Mouse (Mus musculus) T-cell, adult 66 days (primary cell): ENCODE measurements around the gene Mical2. TPM values are rescaled to one million over a fixed set of nuclear protein-coding genes. Genes with fewer than 3 reads are reported as not detected.

ENCODE experiments used
- total RNA-seq, 2 experiments: library from RNA; stranded (reverse); gene quantifications; 3 replicates in 1 of 2; 4 replicates in 1 of 2; pipeline ENCODE4 v1.2.4; 2023

Mical2 gene
- 1 to 10 TPM; 7.6 to 7.7 TPM for total RNA-seq

GRCm38 (mm10) chr7:112225615-112226262 is at the start of gene Mical2:
Gene Mical2, plus strand, starts transcription at chr7:112225856.

GRCm38 (mm10) chr7:112427357-112428157 is 201.9 kb downstream of the Mical2 start, which contains the start of gene Parva:
Gene Parva, plus strand, starts transcription at chr7:112427505.

Other genes with a start within 250 kb of the Mical2 start
- 10 to 100 TPM; 69.3 to 69.4 TPM for gene Usp47, start 202.4 kb upstream of the Mical2 start, total RNA-seq
- gene Dkk3, start 66.8 kb upstream of the Mical2 start, total RNA-seq, result not detected
- gene Parva, start 201.6 kb downstream of the Mical2 start, total RNA-seq, result under 1 TPM; 0.12 to 0.73 TPM